Mouse (Mus musculus) neural tube, embryonic 12.5 days (tissue): ENCODE data around the gene Art4. TPM values are rescaled to one million over a fixed set of nuclear protein-coding genes. Genes with fewer than 3 reads are reported as not detected.

Experiments used
- ATAC-seq: fragments of 200-750 bp; cut with Nextera tagmentation; 2 replicates; pipeline ENCODE4 v1.8.0; 2017; ENCODE audit warnings: low read depth, mild to moderate bottlenecking, moderate TSS enrichment, moderate library complexity; ENCODE audit not compliant: low FRiP score
- H3K27ac ChIP-seq: fragments of 300-500 bp; sonication (generic); 2 replicates; pipeline ENCODE4 v1.5.1; 2016
- H3K27me3 ChIP-seq: fragments of 300-500 bp; sonication (generic); replicated peaks from 2 replicates; pipeline ENCODE4 v1.6.1; 2016; ENCODE audit warnings: mild to moderate bottlenecking
- H3K36me3 ChIP-seq: fragments of 300-500 bp; sonication (generic); 2 replicates; pipeline ENCODE4 v1.6.1; 2016; ENCODE audit warnings: mild to moderate bottlenecking
- H3K4me1 ChIP-seq: fragments of 300-500 bp; sonication (generic); 2 replicates; pipeline ENCODE4 v1.6.1; 2016
- H3K4me2 ChIP-seq: fragments of 300-500 bp; sonication (generic); replicated peaks from 2 replicates; pipeline ENCODE4 v1.6.1; 2016; ENCODE audit warnings: mild to moderate bottlenecking
- H3K4me3 ChIP-seq: fragments of 300-500 bp; sonication (generic); 2 replicates; pipeline ENCODE4 v1.5.1; 2016
- H3K9ac ChIP-seq: fragments of 300-500 bp; sonication (generic); 2 replicates; pipeline ENCODE4 v1.6.1; 2016; ENCODE audit warnings: mild to moderate bottlenecking
- H3K9me3 ChIP-seq: fragments of 300-500 bp; sonication (generic); 2 replicates; pipeline ENCODE4 v1.6.1; 2016; ENCODE audit warnings: mild to moderate bottlenecking
- WGBS: fragments of 180-500 bp; shearing (Covaris S2); methylation state at CpG from one replicate; pipeline ENCODE4 v1.1.7; 2016; 5-methylcytosine and 5-hydroxymethylcytosine counted together
- polyA plus RNA-seq: library from polyadenylated mRNA; unstranded; fragments of >200 nt; fragmentation: Nextera tagmentation; extraction: Ambion mirVana; gene quantifications from 2 replicates; pipeline ENCODE4 v1.2.1, GENCODE M21; 2016

The Art4 gene
- polyA plus RNA-seq: 0.51 and 0.86 TPM in 2 replicates

DNA sequence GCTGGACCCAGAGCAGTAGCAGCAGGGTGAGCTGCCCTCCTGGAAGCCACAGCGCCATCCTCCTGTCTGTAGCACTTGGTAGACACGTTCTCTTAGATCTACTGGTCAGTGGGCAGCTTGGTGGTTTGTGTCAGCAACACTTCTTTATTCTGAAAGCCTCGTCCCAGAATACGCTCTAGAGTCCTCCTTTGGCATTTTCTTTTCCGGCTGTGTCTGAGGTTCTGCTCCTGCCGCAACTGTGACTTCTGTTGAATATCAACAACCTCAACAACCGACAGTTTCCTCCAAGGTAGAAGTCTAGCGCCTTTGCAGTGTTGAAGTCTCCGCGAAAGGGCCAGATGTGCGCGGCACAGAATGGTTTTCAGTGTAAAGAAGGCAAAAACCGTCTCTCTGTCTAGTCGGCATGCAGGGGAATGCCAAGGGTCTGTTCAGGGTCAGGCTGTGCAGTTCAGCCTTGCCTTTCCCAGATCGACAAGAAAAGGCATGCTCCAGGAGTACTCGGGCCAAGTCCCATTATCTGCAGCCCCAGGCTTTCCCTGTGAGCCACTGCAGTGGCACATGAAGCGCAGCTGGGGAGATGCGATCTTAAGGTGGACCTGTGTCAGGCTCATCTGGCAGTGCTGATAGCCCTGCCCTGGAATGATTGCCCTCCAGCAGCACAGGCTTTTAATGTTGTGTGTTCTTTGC is at the start of gene Art4:
Art4 (minus strand) TSS at position 548 of the 687 bp plus-strand sequence.
- no peaks in the 10 kb centered on the region for H3K9me3 ChIP-seq
- H3K9ac ChIP-seq: no peak within 1 kb of the TSS
- no peaks in the 10 kb centered on the region for H3K27me3 ChIP-seq
- 73% methylated on average over 18 of the region's 18 CpGs for WGBS
- no peaks in the 10 kb centered on the region for H3K36me3 ChIP-seq
- H3K4me2 ChIP-seq: no peak within 1 kb of the TSS
- peaks cover 9% of the 10 kb centered on the region for H3K4me1 ChIP-seq
- no peak within 1 kb of the TSS for H3K27ac ChIP-seq
- ATAC-seq: no peak
- H3K4me3 ChIP-seq: no peak within 1 kb of the TSS

DNA sequence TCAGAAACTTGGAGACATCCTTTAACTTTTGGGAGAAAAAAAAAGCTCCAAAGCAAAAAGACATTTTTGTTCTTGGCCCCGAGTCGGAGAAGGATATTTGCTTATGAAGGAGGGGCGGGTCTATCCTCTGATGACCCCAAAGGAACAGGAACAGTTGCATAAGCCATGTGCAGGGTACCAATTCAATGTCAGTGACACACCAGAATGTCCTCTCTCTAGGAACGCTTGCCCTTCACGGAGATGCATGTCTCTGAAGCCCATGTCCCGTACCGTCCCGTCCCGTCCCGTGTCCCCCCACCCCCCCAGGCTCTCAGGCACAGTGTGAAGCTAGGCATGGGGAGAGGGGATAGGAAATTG is 49.4 kb upstream of the Art4 start:
- Histone ChIP-seq H3K4me2 (no peak overlapping the region), H3K27me3 (no peaks in the 10 kb centered on the region), H3K27ac (no peak overlapping the region), H3K36me3 (no peaks in the 10 kb centered on the region), H3K9ac (no peak overlapping the region), H3K9me3 (no peaks in the 10 kb centered on the region), H3K4me3 (no peak overlapping the region), H3K4me1 (no peaks in the 10 kb centered on the region)
- WGBS: 75% methylated on average over 10 of the region's 10 CpGs
- no peak for ATAC-seq

DNA sequence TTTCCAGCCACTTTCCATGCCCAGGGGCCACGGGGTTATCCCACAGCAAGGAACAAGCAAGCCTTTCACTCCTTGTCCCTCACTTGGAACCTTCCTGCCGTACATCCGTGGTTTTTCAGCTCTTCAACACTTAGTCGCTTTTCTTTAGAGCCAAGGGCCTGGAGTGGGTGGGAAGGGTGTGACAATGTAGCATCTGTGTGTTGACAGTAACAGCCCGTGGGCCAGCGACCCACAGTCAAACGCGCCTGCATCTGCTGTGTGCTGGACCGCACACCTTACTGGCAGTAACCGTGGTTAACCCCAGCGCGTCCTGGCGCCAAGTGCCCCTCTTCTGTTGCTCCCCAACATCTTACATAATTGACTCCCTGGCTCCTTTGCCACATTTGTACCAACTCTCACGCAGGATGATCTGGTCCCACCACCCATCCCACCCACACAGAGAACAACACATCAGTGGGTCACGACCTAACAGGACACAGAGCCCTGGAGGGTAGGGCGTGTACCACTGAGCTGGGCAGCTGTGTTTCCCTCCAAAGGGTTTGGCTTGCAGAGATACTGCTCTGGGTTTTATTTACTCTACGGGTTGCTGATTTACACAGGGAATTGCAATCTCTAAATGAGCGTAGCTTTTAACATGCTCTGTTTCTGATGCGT is 48.9 kb upstream of the Art4 start:
- H3K4me1 ChIP-seq: no peaks in the 10 kb centered on the region
- no peaks in the 10 kb centered on the region for H3K27me3 ChIP-seq
- no peaks in the 10 kb centered on the region for H3K9me3 ChIP-seq
- H3K36me3 ChIP-seq: no peaks in the 10 kb centered on the region
- no peak overlapping the region for H3K27ac ChIP-seq
- no peak overlapping the region for H3K4me2 ChIP-seq
- WGBS: 83% methylated on average over 19 of the region's 19 CpGs
- H3K4me3 ChIP-seq: no peak overlapping the region
- H3K9ac ChIP-seq: no peak overlapping the region
- no peak for ATAC-seq

DNA sequence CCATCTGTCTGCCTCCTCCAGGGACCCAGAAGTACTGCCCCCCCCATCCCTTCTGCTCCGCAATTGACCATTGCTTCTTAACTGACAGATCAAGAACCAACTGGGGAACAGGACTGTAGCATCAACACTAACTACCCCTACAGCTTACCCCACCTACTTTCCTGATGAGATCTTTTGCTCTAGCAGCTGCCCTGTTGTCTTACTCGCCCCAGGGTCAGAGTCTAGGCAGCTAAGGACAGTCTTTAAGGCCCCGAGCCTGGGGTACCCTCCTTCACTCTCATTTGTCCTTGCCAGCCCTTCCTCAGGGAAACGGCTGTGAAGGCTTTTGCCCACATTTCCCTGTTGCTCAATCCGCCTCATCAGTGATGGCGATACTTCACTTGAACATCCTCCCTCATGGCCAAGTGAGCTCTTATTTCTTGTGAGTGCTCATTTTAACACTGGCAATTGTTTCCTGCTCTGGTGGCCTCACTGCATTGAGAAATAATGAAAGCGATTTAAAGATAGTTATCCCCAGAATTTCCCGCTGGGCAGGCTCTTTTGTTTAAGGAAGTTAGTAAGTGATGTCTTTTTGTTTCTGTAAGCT is 46.4 kb upstream of the Art4 start:
- Histone ChIP-seq H3K9ac (no peak overlapping the region), H3K4me1 (no peaks in the 10 kb centered on the region), H3K27me3 (no peaks in the 10 kb centered on the region), H3K9me3 (no peaks in the 10 kb centered on the region), H3K4me2 (no peak overlapping the region), H3K27ac (no peak overlapping the region), H3K4me3 (no peak overlapping the region), H3K36me3 (no peaks in the 10 kb centered on the region)
- ATAC-seq: no peak
- 76% methylated on average over 8 of the region's 8 CpGs for WGBS

DNA sequence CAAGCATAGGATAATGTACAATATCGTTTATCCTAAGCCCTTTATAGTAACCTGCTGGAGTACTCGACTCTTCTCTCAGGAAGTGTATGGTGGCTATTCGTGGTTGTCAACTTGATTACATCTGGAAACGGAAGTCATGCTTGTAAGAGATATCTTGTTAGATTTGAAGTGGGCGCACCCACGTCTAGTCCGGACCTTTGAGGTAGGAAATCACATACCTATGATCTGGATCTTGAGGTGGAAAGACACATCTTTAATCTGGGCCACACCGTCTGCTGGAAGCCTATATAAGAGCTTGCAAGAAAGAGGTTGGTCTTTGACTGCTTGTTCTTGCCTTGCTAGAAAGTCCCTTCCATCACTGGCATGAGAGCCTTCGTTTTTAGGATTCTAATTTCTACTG is 45.0 kb upstream of the Art4 start:
- ATAC-seq: no peak
- H3K4me1 ChIP-seq: no peaks in the 10 kb centered on the region
- no peaks in the 10 kb centered on the region for H3K9me3 ChIP-seq
- no peaks in the 10 kb centered on the region for H3K27me3 ChIP-seq
- no peak overlapping the region for H3K4me3 ChIP-seq
- 93% methylated on average over 9 of the region's 9 CpGs for WGBS
- H3K4me2 ChIP-seq: no peak overlapping the region
- H3K9ac ChIP-seq: no peak overlapping the region
- H3K36me3 ChIP-seq: no peaks in the 10 kb centered on the region
- no peak overlapping the region for H3K27ac ChIP-seq

DNA sequence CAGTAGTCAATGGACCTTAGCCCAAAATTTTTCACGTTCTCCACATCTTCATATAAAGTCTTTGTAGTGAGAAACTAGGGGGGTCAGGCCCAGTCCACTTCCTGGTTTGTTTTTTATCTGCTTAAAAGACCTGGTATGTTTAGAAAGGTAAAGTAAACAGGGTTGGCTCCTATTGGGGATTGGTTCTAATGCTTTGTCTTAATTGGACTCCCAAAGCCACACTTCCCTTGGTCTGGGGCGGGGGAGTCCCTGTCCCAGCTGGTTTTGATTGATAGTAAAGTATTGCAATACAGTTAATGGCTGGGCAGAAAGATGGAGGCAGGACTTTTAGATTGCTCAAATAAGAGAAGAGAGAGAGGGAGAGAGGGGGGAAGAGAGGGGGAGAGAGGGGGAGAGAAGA is 43.5 kb upstream of the Art4 start:
- Histone ChIP-seq H3K9me3 (no peaks in the 10 kb centered on the region), H3K27me3 (no peaks in the 10 kb centered on the region), H3K4me2 (no peak overlapping the region), H3K4me1 (no peaks in the 10 kb centered on the region), H3K36me3 (no peaks in the 10 kb centered on the region), H3K4me3 (no peak overlapping the region), H3K27ac (no peak overlapping the region), H3K9ac (no peak overlapping the region)
- ATAC-seq: no peak
- 85% methylated on average over 2 of the region's 2 CpGs for WGBS

DNA sequence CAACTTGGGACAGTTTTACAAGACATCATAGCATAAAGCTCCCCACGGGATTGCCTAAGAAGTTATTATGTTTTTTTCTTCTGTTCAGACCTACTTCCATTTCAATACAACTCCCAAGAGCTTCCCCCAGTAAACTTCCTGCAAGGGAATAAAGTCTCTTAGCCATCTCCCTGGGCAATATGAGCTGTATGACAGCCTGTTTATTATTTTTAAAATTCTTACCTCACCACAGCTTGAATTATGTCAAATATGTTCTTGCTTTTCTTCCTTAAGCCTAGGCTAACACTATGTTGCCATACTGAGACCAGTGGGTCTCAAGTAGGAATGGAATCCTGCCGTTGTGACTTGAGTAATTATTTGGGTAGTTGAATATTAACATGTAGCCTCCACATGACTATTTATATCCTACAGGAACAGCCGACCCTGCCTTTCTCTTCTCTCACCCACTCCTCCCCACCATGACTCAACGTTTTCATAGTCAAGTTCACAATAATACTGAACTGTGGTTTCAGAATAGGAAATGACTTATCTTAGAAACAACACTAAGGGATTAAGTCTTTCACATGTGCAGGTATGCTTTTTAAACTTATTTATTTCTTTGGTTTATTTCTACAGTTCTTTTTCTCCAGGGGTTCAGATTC is 43.0 kb upstream of the Art4 start:
- no peaks in the 10 kb centered on the region for H3K36me3 ChIP-seq
- no peaks in the 10 kb centered on the region for H3K27me3 ChIP-seq
- WGBS: 78% methylated on average over 4 of the region's 4 CpGs
- H3K4me2 ChIP-seq: no peak overlapping the region
- no peaks in the 10 kb centered on the region for H3K9me3 ChIP-seq
- no peak for ATAC-seq
- no peak overlapping the region for H3K4me3 ChIP-seq
- no peak overlapping the region for H3K9ac ChIP-seq
- H3K4me1 ChIP-seq: no peaks in the 10 kb centered on the region
- no peak overlapping the region for H3K27ac ChIP-seq

DNA sequence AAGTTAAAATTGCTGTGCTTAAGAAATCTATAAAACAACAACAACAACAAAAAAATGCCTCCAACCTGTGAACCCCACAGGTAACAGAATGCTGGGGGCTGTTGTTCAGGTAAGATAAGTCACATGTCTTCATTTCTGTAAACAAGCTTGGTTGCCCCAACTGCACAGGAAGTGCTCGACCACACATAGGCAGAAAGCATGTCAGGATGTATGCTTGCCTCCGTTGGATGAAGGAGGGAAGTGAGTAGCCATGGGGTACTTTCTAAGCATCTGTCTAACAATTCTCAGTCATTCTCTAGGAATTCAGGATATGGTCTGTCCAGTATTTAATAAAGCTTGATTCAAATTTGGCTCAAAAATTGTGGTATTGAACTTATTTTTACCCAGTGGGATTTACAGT is 41.4 kb upstream of the Art4 start:
- Histone ChIP-seq H3K4me1 (no peaks in the 10 kb centered on the region), H3K9ac (no peak overlapping the region), H3K27ac (no peak overlapping the region), H3K9me3 (no peaks in the 10 kb centered on the region), H3K36me3 (no peaks in the 10 kb centered on the region), H3K4me3 (no peak overlapping the region), H3K27me3 (no peaks in the 10 kb centered on the region), H3K4me2 (no peak overlapping the region)
- ATAC-seq: no peak
- WGBS: 87% methylated on average over 2 of the region's 2 CpGs

DNA sequence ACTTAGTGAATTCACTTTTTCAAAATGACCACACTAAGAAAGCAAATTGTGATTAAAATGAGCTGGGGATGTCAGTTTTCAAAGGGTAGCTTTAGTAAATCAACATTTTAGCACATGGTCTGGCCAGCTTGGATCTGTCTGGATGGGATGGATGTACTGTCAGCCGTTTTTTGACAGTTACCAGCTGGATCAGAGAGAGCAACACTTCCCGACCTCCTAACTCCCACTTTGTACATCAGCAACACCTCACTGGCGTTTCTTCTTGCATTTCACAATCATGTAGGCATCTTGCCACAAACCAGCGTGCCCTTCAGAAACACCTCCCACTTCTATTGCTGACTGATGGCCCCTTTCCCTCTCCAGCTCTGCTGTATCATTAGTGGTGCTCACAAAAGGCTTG is 40.7 kb upstream of the Art4 start:
- Histone ChIP-seq H3K27me3 (no peaks in the 10 kb centered on the region), H3K9ac (no peak overlapping the region), H3K4me3 (no peak overlapping the region), H3K9me3 (no peaks in the 10 kb centered on the region), H3K27ac (no peak overlapping the region), H3K36me3 (no peaks in the 10 kb centered on the region), H3K4me1 (no peaks in the 10 kb centered on the region), H3K4me2 (no peak overlapping the region)
- ATAC-seq: no peak
- WGBS: 72% methylated on average over 4 of the region's 4 CpGs

DNA sequence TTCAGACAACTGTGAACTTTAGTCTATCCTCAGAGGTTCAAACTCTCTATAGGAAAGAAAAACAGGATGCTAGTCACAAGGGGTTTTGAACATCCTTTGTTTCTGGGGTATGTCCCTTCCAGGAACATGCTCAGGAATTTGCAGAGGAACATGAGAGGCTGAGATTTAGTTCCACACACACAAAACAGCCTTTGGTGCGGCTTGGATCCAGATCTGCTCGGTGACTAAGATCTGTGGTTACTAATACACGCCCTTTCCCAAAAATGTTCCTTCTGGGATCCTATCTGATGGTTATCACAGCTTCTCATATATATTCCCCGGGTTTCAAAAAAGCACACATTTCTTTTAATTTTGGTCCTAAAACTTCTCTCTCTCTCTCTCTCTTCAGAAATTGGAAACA is 40.3 kb upstream of the Art4 start:
- Histone ChIP-seq H3K4me3 (no peak overlapping the region), H3K36me3 (no peaks in the 10 kb centered on the region), H3K4me1 (no peaks in the 10 kb centered on the region), H3K27me3 (no peaks in the 10 kb centered on the region), H3K4me2 (no peak overlapping the region), H3K27ac (no peak overlapping the region), H3K9me3 (no peaks in the 10 kb centered on the region), H3K9ac (no peak overlapping the region)
- 90% methylated on average over 4 of the region's 4 CpGs for WGBS
- no peak for ATAC-seq

DNA sequence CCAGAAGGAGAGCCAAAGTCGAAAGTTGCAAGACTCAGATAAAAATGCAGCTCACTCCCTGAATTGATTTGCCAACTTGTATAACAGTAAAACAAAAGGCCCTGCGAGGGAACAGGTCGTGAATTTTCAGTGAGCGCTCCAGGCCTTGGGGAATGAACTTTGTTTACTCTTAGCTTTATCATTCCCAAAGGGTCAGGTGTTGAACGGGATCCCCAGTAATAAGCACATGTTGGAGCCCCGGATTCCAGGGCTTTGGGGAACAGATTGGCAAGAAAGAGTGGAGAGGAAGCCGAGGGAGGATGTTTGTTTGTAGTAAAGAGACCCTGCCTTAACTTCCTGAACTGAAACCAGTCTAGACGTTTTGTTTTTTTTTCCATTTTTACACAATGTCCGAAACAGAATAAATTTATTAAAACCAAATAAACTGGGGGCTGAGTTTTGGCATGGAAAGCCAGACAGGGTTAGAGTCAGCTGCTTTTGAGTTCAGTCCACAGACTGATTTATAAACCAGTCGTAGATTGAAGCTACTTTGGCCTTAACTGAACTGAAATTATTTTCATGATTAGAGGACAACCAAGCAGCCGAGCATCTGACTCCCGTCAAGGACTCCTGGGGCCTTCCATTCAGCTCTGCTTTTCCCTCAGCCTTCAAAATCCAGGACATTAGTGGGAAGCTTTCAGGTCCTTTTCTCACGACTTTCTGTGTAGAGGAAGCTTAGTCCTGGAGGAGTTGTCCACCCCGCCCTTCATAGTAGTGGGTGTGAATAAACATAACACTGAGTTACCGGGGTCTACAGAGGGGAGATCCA is 37.2 kb upstream of the Art4 start:
- Histone ChIP-seq H3K4me1 (no peaks in the 10 kb centered on the region), H3K27me3 (no peaks in the 10 kb centered on the region), H3K4me3 (no peak overlapping the region), H3K4me2 (no peak overlapping the region), H3K9ac (no peak overlapping the region), H3K27ac (no peak overlapping the region), H3K36me3 (no peaks in the 10 kb centered on the region), H3K9me3 (no peaks in the 10 kb centered on the region)
- 65% methylated on average over 15 of the region's 15 CpGs for WGBS
- no peak for ATAC-seq

DNA sequence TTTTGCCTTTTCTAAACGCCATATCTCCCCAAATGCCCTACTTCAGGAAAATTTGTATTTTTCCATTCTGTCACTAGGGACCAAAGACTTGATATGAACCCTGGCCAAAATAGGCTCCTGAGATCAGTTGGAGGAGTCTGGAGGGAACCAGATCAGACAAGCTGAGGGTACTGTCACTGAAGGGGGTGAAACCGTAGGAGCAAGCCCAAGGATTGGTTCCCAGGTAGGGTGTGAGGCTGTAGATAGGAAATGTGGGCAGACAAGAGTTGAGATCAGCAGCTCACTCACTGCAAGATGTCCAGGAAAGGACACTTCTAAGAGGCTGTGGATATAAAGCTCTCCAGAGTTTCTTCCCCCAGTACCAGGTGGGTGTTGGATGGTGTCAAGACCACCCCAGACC is 34.5 kb upstream of the Art4 start:
- H3K4me3 ChIP-seq: no peak overlapping the region
- no peak overlapping the region for H3K4me2 ChIP-seq
- H3K9me3 ChIP-seq: no peaks in the 10 kb centered on the region
- H3K9ac ChIP-seq: no peak overlapping the region
- no peak overlapping the region for H3K27ac ChIP-seq
- 88% methylated on average over 2 of the region's 2 CpGs for WGBS
- no peaks in the 10 kb centered on the region for H3K4me1 ChIP-seq
- no peaks in the 10 kb centered on the region for H3K36me3 ChIP-seq
- H3K27me3 ChIP-seq: no peaks in the 10 kb centered on the region
- ATAC-seq: no peak
